ENCODE assay signal across 28 mouse cellular contexts in the genomic region with DNA sequence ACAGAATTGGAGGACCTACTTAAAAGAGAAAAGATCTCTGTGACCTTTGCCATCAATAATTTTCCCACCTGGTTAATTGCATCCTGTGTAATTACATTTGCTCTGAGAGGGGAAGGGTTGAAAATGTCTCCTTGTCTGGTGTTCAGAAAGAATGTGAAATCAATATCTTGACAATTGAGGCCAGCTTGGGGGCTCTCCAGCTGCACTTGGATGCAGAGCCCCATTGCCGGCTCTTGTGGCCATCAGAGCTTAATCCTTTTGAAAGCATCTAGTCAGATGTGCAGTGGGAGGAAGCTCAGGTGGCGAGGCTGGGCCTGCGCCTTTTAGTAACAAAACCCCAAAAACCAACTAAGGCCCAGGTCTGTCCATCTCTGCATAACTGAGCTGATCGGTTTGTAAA. TPM values are rescaled to one million over a fixed set of nuclear protein-coding genes. Genes with fewer than 3 reads are reported as not detected.
"Had no signal": no experiment of that assay in that cellular context is flagged by ENCODE, and none has a peak within 500 bp of the region (broad histone marks: within the 10 kb centered on the region; RNA-seq: fewer than 3 reads in every experiment).

No protein-coding gene starts in this region.

- DNase-seq: gastrocnemius, adult 2 months; gastrocnemius, postnatal 10 days; gastrocnemius, postnatal 25 days; heart, adult 18-20 months; heart, postnatal 10 days; heart, postnatal 4 days; kidney, adult 11 months; kidney, adult 2 months; kidney, adult 9 months; kidney, postnatal 14 days; kidney, postnatal 36 days; layer of hippocampus, adult 9-11 months; layer of hippocampus, postnatal 36 days; liver; liver, embryonic 13.5 days had no signal

- H3K27me3 ChIP-seq: heart, embryonic 12.5 days; hindbrain, embryonic 12.5 days; kidney, embryonic 15.5 days; limb, embryonic 12.5 days; liver, embryonic 13.5 days had no signal

- H3K9me3 ChIP-seq: heart, embryonic 10.5 days; heart, embryonic 12.5 days; hindbrain, embryonic 10.5 days; hindbrain, embryonic 12.5 days; kidney, embryonic 15.5 days; limb, embryonic 10.5 days; limb, embryonic 12.5 days; liver, embryonic 13.5 days had no signal

- H3K4me3 ChIP-seq: gastrocnemius, adult 2 months; heart, embryonic 10.5 days; heart, embryonic 12.5 days; hindbrain, embryonic 10.5 days; hindbrain, embryonic 12.5 days; kidney, embryonic 15.5 days; limb, embryonic 10.5 days; limb, embryonic 12.5 days; liver, embryonic 13.5 days had no signal

- H3K4me1 ChIP-seq: heart, embryonic 10.5 days; heart, embryonic 12.5 days; kidney, embryonic 15.5 days; liver, embryonic 13.5 days had no signal

- H3K4me2 ChIP-seq: heart, embryonic 12.5 days; hindbrain, embryonic 12.5 days; hindbrain, embryonic 14.5 days; kidney, embryonic 15.5 days; limb, embryonic 12.5 days; liver, embryonic 11.5 days; liver, embryonic 13.5 days had no signal

- H3K9ac ChIP-seq: heart, embryonic 12.5 days; hindbrain, embryonic 12.5 days; hindbrain, embryonic 14.5 days; kidney, embryonic 15.5 days; limb, embryonic 12.5 days; liver, embryonic 13.5 days had no signal

- H3K36me3 ChIP-seq: liver, embryonic 13.5 days had no signal

- H3K27ac ChIP-seq: gastrocnemius, adult 2 months; heart, embryonic 10.5 days; hindbrain, embryonic 10.5 days; hindbrain, embryonic 12.5 days; hindbrain, embryonic 14.5 days; hindbrain, postnatal 0 days; kidney, embryonic 15.5 days; kidney, postnatal 0 days; limb, embryonic 10.5 days; limb, embryonic 12.5 days; liver, embryonic 13.5 days had no signal

- ATAC-seq: hindbrain, postnatal 0 days; intestine, embryonic 16.5 days had no signal

RNA-seq across cellular contexts. Expression of gene Il17rd, which starts 47.3 kb away (rescaled TPM):
- total RNA-seq: granulocyte monocyte progenitor cell, adult 5-6 weeks had no signal
